Mouse (Mus musculus): ENCODE measurements around the gene Defb20. TPM values are rescaled to one million over a fixed set of nuclear protein-coding genes. Genes with fewer than 3 reads are reported as not detected.

Defb20 gene
- total RNA-seq, 2 experiments from 2014 or later: not detected

- DNase-seq (ENCODE audit: low spot score in 2 of 2): no peak
Measured at GRCm38 (mm10) chr2:152498020-152498419, 21.2 kb downstream of the Defb20 start.

- DNase-seq (ENCODE audit: low spot score in 2 of 2): no peak
Measured at GRCm38 (mm10) chr2:152500204-152500862, 23.5 kb downstream of the Defb20 start.

GRCm38 (mm10) chr2:152500863-152501229 lies 24.0 kb downstream of the Defb20 start:
- DNase-seq (ENCODE audit: low spot score in 2 of 2): no peak

- DNase-seq (ENCODE audit: low spot score in 2 of 2): no peak
Measured at GRCm38 (mm10) chr2:152503950-152504349, 27.1 kb downstream of the Defb20 start.

GRCm38 (mm10) chr2:152511592-152511991 lies 34.7 kb downstream of the Defb20 start, which contains the start of gene Defb26:
TSS of gene Defb26 (minus strand) at chr2:152511692.
- DNase-seq (ENCODE audit: low spot score in 2 of 2): no peak

GRCm38 (mm10) chr2:152516084-152516483 lies 39.2 kb downstream of the Defb20 start:
- no peak for DNase-seq (ENCODE audit: low spot score in 2 of 2)

GRCm38 (mm10) chr2:152517981-152518380 lies 41.1 kb downstream of the Defb20 start, which contains the start of gene Defb28:
TSS of gene Defb28 (plus strand) at chr2:152518255.
- no peak for DNase-seq (ENCODE audit: low spot score in 2 of 2)

Other genes with a start within 250 kb of the Defb20 start
- 10 to 100 TPM; 47.6 to 52.3 TPM for gene Tbc1d20, start 183.2 kb upstream of the Defb20 start, total RNA-seq (2021)
- gene Rbck1, start 144.4 kb upstream of the Defb20 start, total RNA-seq (2021): 100 to 1,000 TPM; 101 to 102 TPM
- gene Trib3, start 133.0 kb upstream of the Defb20 start, total RNA-seq (2021): under 1 TPM; 0.30 to 0.58 TPM
- 10 to 100 TPM; 35.3 to 35.4 TPM for gene Nrsn2, start 100.4 kb upstream of the Defb20 start, total RNA-seq (2021)
- gene Sox12, start 79.0 kb upstream of the Defb20 start, total RNA-seq (2021): 10 to 100 TPM; 37.5 to 38.1 TPM
- gene Zcchc3, start 62.0 kb upstream of the Defb20 start, total RNA-seq (2021): 10 to 100 TPM in 1 of 2 experiments, 1 to 10 TPM in 1; 9.9 to 12.1 TPM
- 1 to 10 TPM; 3.5 to 4.3 TPM for gene 6820408C15Rik, start 61.5 kb upstream of the Defb20 start, total RNA-seq (2021)
- gene Defb23, start 12.4 kb upstream of the Defb20 start, total RNA-seq (2021): not detected
- gene Defb22, start 13.1 kb downstream of the Defb20 start, total RNA-seq (2021): not detected
- not detected for gene Defb26, start 34.6 kb downstream of the Defb20 start, total RNA-seq (2021)
- gene Defb28, start 41.2 kb downstream of the Defb20 start, total RNA-seq (2021): not detected
- not detected for gene Defb29, start 63.0 kb downstream of the Defb20 start, total RNA-seq (2021)
- gene Gm17416, start 92.3 kb downstream of the Defb20 start, total RNA-seq (2021): not detected
- gene Defb21, start 95.7 kb downstream of the Defb20 start, total RNA-seq (2021): not detected
- gene Defb19, start 103.2 kb downstream of the Defb20 start, total RNA-seq (2021): not detected
- not detected for gene Defb45, start 122.3 kb downstream of the Defb20 start, total RNA-seq (2021)
- not detected for gene Defb36, start 127.3 kb downstream of the Defb20 start, total RNA-seq (2021)
- gene Defb25, start 146.0 kb downstream of the Defb20 start, total RNA-seq (2021): not detected
- gene Rem1, start 149.9 kb downstream of the Defb20 start, total RNA-seq (2021): under 1 TPM; 0.91 to 0.96 TPM
- 100 to 1,000 TPM; 109 to 114 TPM for gene H13, start 192.4 kb downstream of the Defb20 start, total RNA-seq (2021)
- 10 to 100 TPM; 25.3 to 25.7 TPM for gene Mcts2, start 210.0 kb downstream of the Defb20 start, total RNA-seq (2021)